Mouse (Mus musculus): ENCODE results near the gene Gja5.

The Gja5 gene

DNA sequence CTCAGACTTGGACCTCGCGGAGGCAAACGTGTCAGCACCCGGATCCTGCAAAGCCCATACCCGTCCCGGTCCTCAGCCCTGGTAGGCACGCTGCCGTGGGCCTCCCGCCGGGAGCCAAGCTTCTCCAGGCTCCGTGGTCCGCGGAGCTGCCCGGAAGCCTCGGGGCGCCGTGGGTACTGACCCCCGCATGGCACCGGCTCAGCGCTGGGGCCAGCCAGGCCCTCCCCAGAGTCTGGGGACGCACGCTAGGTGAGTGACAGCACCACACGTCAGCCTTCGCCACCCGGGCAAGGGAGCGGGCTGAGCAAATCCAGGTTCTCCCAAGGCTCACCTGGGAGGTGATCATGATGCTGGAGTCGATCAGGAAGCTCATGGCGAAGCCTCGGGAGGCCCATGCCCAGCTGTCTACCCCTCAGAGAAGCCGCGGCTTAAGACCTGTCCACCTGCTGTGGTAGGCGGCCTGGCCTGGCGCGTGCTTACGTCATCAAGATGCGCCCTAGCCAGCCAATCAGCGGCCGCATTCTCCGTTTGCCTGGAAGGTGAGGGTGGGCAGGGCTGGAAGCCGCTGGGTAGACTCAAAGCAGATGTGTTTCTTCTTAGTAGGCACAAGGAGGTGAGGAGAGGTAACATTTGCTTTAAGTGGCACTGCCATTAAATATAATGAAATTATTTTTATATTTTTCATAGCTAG lies 503 bp downstream of the Gja5 start, which contains the start of gene Gpr89:
Gene Gpr89, minus strand, starts transcription at position 496 of the 691 bp plus-strand sequence.
- Histone ChIP-seq H3K4me1 (replicated peaks; ENCODE audit: low read depth, low read length) (peaks cover 12% of the 10 kb centered on the region), H3K27me3 (ENCODE audit: insufficient read depth, low read length) (no peaks in the 10 kb centered on the region; the same call in 1 of the 2 replicates), H3K4me3 (replicated peaks; ENCODE audit: low read length) (peak within 1 kb of the TSS; percentile 100), H3K9me3 (ENCODE audit: low read length) (no peaks in the 10 kb centered on the region), H3K36me3 (ENCODE audit: insufficient read depth, low read length) (0 out of 2 replicates have a peak, but pooled peaks cover 4% of the 10 kb centered on the region)
- TF ChIP-seq POU5F1 (IDR thresholded peaks at IDR 0.05; ENCODE audit: borderline replicate concordance, low read length) (no peak), CTCF (conservative IDR thresholded peaks at IDR 0.05; ENCODE audit: low read length) (no peak), NANOG (IDR thresholded peaks at IDR 0.05; ENCODE audit: borderline replicate concordance, low read length) (no peak)

DNA sequence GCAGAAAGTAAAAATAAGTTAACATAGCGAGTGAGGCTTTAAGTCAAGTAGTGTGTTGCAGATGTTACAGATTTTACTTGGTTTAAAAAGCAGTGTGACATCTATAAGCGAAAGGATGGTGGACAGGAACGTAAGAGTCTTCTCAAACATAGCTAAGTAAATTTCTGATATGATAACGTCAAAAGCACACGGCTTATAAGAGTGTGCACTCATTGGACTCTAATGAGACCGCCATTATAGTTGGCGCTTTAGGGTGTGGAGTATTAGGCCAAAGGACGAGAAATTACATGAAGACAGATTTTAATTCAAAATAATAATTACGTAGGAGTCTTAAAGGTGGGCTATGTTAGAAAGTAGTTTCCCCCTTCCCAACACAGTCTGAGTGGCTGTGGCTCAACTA lies 1.1 kb downstream of the Gja5 start:
- Histone ChIP-seq H3K9me3 (ENCODE audit: low read length) (no peaks in the 10 kb centered on the region), H3K27me3 (ENCODE audit: insufficient read depth, low read length) (no peaks in the 10 kb centered on the region; the same call in 1 of the 2 replicates), H3K36me3 (ENCODE audit: insufficient read depth, low read length) (0 out of 2 replicates have a peak, but pooled peaks cover 4% of the 10 kb centered on the region), H3K4me3 (replicated peaks; ENCODE audit: low read length) (peak overlapping the region; percentile 100), H3K4me1 (replicated peaks; ENCODE audit: low read depth, low read length) (peaks cover 12% of the 10 kb centered on the region)
- TF ChIP-seq NANOG (IDR thresholded peaks at IDR 0.05; ENCODE audit: borderline replicate concordance, low read length) (no peak), CTCF (conservative IDR thresholded peaks at IDR 0.05; ENCODE audit: low read length) (no peak), POU5F1 (IDR thresholded peaks at IDR 0.05; ENCODE audit: borderline replicate concordance, low read length) (no peak)

DNA sequence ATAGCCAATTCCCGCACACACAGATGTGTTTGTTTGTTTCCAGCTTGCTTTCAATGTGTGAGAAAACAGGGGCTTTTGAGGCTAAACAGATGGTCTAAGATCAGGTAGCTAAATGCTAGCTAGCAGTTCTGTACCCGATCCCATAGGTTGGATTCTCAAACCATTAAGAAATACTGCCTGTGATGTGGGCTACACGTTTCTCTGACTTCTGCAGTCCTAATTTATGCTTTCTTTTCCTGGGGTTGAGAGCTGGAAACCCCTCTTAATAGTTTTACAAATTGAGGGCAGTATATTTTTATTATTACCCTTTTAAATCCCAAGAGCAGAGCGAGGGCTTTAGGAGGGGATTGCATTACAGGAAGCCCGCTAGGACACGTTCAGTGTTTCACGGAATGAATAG lies 16.5 kb downstream of the Gja5 start:
- Histone ChIP-seq H3K36me3 (ENCODE audit: insufficient read depth, low read length) (no peaks in the 10 kb centered on the region), H3K9me3 (ENCODE audit: low read length) (no peaks in the 10 kb centered on the region; the same call in 1 of the 2 replicates), H3K4me1 (replicated peaks; ENCODE audit: low read depth, low read length) (no peaks in the 10 kb centered on the region), H3K27me3 (ENCODE audit: insufficient read depth, low read length) (peaks cover 14% of the 10 kb centered on the region; the same call in 1 of the 2 replicates), H3K4me3 (replicated peaks; ENCODE audit: low read length) (no peak overlapping the region)
- TF ChIP-seq CTCF (conservative IDR thresholded peaks at IDR 0.05; ENCODE audit: low read length) (no peak), NANOG (IDR thresholded peaks at IDR 0.05; ENCODE audit: borderline replicate concordance, low read length) (no peak), POU5F1 (IDR thresholded peaks at IDR 0.05; ENCODE audit: borderline replicate concordance, low read length) (no peak)

- TF ChIP-seq POU5F1 (IDR thresholded peaks at IDR 0.05; ENCODE audit: borderline replicate concordance, low read length) (no peak), NANOG (IDR thresholded peaks at IDR 0.05; ENCODE audit: borderline replicate concordance, low read length) (no peak), CTCF (conservative IDR thresholded peaks at IDR 0.05; ENCODE audit: low read length) (no peak)
- Histone ChIP-seq H3K9me3 (ENCODE audit: low read length) (no peaks in the 10 kb centered on the region), H3K27me3 (ENCODE audit: insufficient read depth, low read length) (0 out of 2 replicates have a peak, but pooled peaks cover 4% of the 10 kb centered on the region), H3K4me1 (replicated peaks; ENCODE audit: low read depth, low read length) (no peaks in the 10 kb centered on the region), H3K4me3 (replicated peaks; ENCODE audit: low read length) (no peak overlapping the region), H3K36me3 (ENCODE audit: insufficient read depth, low read length) (no peaks in the 10 kb centered on the region)
Observed at GRCm38 (mm10) chr3:96924631-96925030, 20.1 kb downstream of the Gja5 start.

- Histone ChIP-seq H3K36me3 (ENCODE audit: insufficient read depth, low read length) (no peaks in the 10 kb centered on the region), H3K4me1 (replicated peaks; ENCODE audit: low read depth, low read length) (peaks cover 2% of the 10 kb centered on the region; the same call in 1 of the 2 replicates), H3K4me3 (replicated peaks; ENCODE audit: low read length) (no peak within 1 kb of the TSS), H3K9me3 (ENCODE audit: low read length) (no peaks in the 10 kb centered on the region), H3K27me3 (ENCODE audit: insufficient read depth, low read length) (no peaks in the 10 kb centered on the region)
- no peak for TF ChIP-seq POU5F1 (IDR thresholded peaks at IDR 0.05; ENCODE audit: borderline replicate concordance, low read length)
- no peak for TF ChIP-seq CTCF (conservative IDR thresholded peaks at IDR 0.05; ENCODE audit: low read length)
- no peak for TF ChIP-seq NANOG (IDR thresholded peaks at IDR 0.05; ENCODE audit: borderline replicate concordance, low read length)
Observed at GRCm38 (mm10) chr3:96925920-96926319, 21.4 kb downstream of the Gja5 start, which contains the start of gene Gja8. TSS of gene Gja8 (minus strand) at chr3:96926020.

DNA sequence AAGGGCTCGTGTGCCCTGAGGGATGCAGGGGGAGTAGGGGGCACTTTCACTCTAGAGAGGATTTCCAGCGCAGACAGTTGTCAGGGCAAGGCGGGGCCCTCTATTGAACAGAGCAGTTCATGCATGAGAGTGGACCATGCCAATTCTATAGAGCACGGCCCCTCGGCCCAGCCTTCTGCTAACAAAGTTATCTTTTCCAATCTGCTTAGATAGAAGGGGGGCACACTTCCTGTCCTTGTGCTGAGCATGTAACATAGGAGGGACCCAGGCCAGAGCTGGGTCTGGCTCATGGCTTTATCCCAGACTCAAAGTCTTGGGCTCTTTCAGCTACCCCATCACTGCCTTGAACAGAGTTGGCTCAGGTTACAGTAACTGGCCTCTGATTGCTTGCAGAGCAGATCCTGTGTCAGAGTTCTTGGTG lies 26.8 kb downstream of the Gja5 start:
- Histone ChIP-seq H3K36me3 (ENCODE audit: insufficient read depth, low read length) (no peaks in the 10 kb centered on the region), H3K27me3 (ENCODE audit: insufficient read depth, low read length) (no peaks in the 10 kb centered on the region; the same call in 1 of the 2 replicates), H3K4me3 (replicated peaks; ENCODE audit: low read length) (no peak overlapping the region), H3K9me3 (ENCODE audit: low read length) (no peaks in the 10 kb centered on the region), H3K4me1 (replicated peaks; ENCODE audit: low read depth, low read length) (peaks cover 6% of the 10 kb centered on the region; the same call in 1 of the 2 replicates)
- TF ChIP-seq POU5F1 (IDR thresholded peaks at IDR 0.05; ENCODE audit: borderline replicate concordance, low read length) (no peak), CTCF (conservative IDR thresholded peaks at IDR 0.05; ENCODE audit: low read length) (no peak), NANOG (IDR thresholded peaks at IDR 0.05; ENCODE audit: borderline replicate concordance, low read length) (no peak)

DNA sequence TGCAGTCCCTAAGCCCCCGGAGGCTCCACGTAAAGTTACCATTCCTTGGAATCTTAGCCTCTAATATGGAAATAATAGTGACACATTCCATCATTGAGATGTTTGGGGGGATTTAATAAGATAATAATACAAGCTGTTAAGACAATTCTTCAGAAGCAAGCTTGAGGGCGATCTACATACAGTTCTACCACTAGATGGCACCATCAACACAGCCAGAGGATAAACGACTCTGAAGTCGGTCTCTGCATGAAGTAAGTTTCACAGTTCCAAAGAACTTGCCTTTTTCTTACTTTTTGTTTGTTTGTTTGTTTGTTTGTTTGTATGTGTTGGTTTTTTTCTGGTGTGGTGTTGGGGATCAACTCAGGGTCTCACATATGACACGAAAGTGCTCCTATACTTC lies 31.7 kb downstream of the Gja5 start:
- Histone ChIP-seq H3K36me3 (ENCODE audit: insufficient read depth, low read length) (no peaks in the 10 kb centered on the region), H3K27me3 (ENCODE audit: insufficient read depth, low read length) (no peaks in the 10 kb centered on the region; the same call in 1 of the 2 replicates), H3K4me3 (replicated peaks; ENCODE audit: low read length) (no peak overlapping the region), H3K4me1 (replicated peaks; ENCODE audit: low read depth, low read length) (peaks cover 4% of the 10 kb centered on the region), H3K9me3 (ENCODE audit: low read length) (no peaks in the 10 kb centered on the region)
- TF ChIP-seq CTCF (conservative IDR thresholded peaks at IDR 0.05; ENCODE audit: low read length) = peak; percentile 82
- no peak for TF ChIP-seq NANOG (IDR thresholded peaks at IDR 0.05; ENCODE audit: borderline replicate concordance, low read length)
- no peak for TF ChIP-seq POU5F1 (IDR thresholded peaks at IDR 0.05; ENCODE audit: borderline replicate concordance, low read length)

GRCm38 (mm10) chr3:96937606-96938005 lies 33.1 kb downstream of the Gja5 start:
- no peaks in the 10 kb centered on the region for H3K9me3 ChIP-seq (ENCODE audit: low read length)
- no peak for TF ChIP-seq CTCF (conservative IDR thresholded peaks at IDR 0.05; ENCODE audit: low read length)
- no peak for TF ChIP-seq POU5F1 (IDR thresholded peaks at IDR 0.05; ENCODE audit: borderline replicate concordance, low read length)
- no peak for TF ChIP-seq NANOG (IDR thresholded peaks at IDR 0.05; ENCODE audit: borderline replicate concordance, low read length)
- H3K27me3 ChIP-seq (ENCODE audit: insufficient read depth, low read length) = no peaks in the 10 kb centered on the region; the same call in 1 of the 2 replicates
- H3K4me1 ChIP-seq (replicated peaks; ENCODE audit: low read depth, low read length) = peaks cover 4% of the 10 kb centered on the region; the same call in 1 of the 2 replicates
- no peak overlapping the region for H3K4me3 ChIP-seq (replicated peaks; ENCODE audit: low read length)
- no peaks in the 10 kb centered on the region for H3K36me3 ChIP-seq (ENCODE audit: insufficient read depth, low read length)
